Mouse (Mus musculus): ENCODE data around the gene Scaf11. TPM values are rescaled to one million over a fixed set of nuclear protein-coding genes. Genes with fewer than 3 reads are reported as not detected.
"Not testable (repeated sequence)": the region's sequence is repeated elsewhere in the genome, so short reads cannot be mapped to it uniquely, and the experiment has no call there.

Scaf11 gene
- 84.6 and 96.5 TPM in 2 replicates for polyA plus RNA-seq (2015; fragmentation: Nextera tagmentation; extraction: Ambion mirVana)

GRCm38 (mm10) chr15:96460730-96461540 lies at the start of gene Scaf11:
Gene Scaf11, minus strand, starts transcription at chr15:96460843.
- no peaks in the 10 kb centered on the region for H3K9me3 ChIP-seq (ENCODE audit: low read length)
- no peaks in the 10 kb centered on the region for H3K36me3 ChIP-seq (ENCODE audit: insufficient read depth, low read length)
- no peaks in the 10 kb centered on the region for H3K27me3 ChIP-seq (ENCODE audit: insufficient read depth, low read length)
- peaks cover 33% of the 10 kb centered on the region for H3K4me1 ChIP-seq (ENCODE audit: insufficient read depth, low read length)
- peak within 1 kb of the TSS; percentile 93 for H3K4me2 ChIP-seq (replicated peaks; ENCODE audit: low read depth, low read length)
- H3K4me3 ChIP-seq (ENCODE audit: low read length), result peak within 1 kb of the TSS; percentile 89
- H3K9ac ChIP-seq (replicated peaks; ENCODE audit: low read length), result peak within 1 kb of the TSS; percentile 100
- H3K27ac ChIP-seq (ENCODE audit: low read length), result peak within 1 kb of the TSS; percentile 100
- under 1% methylated on average over 73 of the region's 96 CpGs for WGBS
- ATAC-seq (ENCODE audit: low FRiP score, low TSS enrichment), result peak; percentile 96

GRCm38 (mm10) chr15:96507097-96507840 lies 46.6 kb upstream of the Scaf11 start:
- H3K4me1 ChIP-seq (ENCODE audit: insufficient read depth, low read length), result no peaks in the 10 kb centered on the region
- ATAC-seq (ENCODE audit: low FRiP score, low TSS enrichment), result no peak
- no peak overlapping the region for H3K4me3 ChIP-seq (ENCODE audit: low read length)
- H3K4me2 ChIP-seq (replicated peaks; ENCODE audit: low read depth, low read length), result peak overlapping the region; percentile 31
- no peaks in the 10 kb centered on the region for H3K36me3 ChIP-seq (ENCODE audit: insufficient read depth, low read length)
- H3K27me3 ChIP-seq (ENCODE audit: insufficient read depth, low read length), result no peaks in the 10 kb centered on the region
- H3K27ac ChIP-seq (ENCODE audit: low read length), result no peak overlapping the region
- 44% methylated on average over 18 of the region's 18 CpGs for WGBS
- no peak overlapping the region; the same call in 1 of the 2 replicates for H3K9ac ChIP-seq (replicated peaks; ENCODE audit: low read length)
- H3K9me3 ChIP-seq (ENCODE audit: low read length), result peaks cover 10% of the 10 kb centered on the region

- H3K4me3 ChIP-seq (ENCODE audit: low read length), result no peak overlapping the region
- H3K4me2 ChIP-seq (replicated peaks; ENCODE audit: low read depth, low read length), result no peak overlapping the region
- no peak overlapping the region for H3K9ac ChIP-seq (replicated peaks; ENCODE audit: low read length)
- no peak overlapping the region for H3K27ac ChIP-seq (ENCODE audit: low read length)
- ATAC-seq (ENCODE audit: low FRiP score, low TSS enrichment), result no peak
- no peaks in the 10 kb centered on the region for H3K27me3 ChIP-seq (ENCODE audit: insufficient read depth, low read length)
- peaks cover 8% of the 10 kb centered on the region for H3K9me3 ChIP-seq (ENCODE audit: low read length)
- 92% methylated on average over 7 of the region's 7 CpGs for WGBS
- no peaks in the 10 kb centered on the region for H3K36me3 ChIP-seq (ENCODE audit: insufficient read depth, low read length)
- H3K4me1 ChIP-seq (ENCODE audit: insufficient read depth, low read length), result no peaks in the 10 kb centered on the region
Measured at GRCm38 (mm10) chr15:96497646-96498045, 37.0 kb upstream of the Scaf11 start.

GRCm38 (mm10) chr15:96494279-96494678 lies 33.6 kb upstream of the Scaf11 start:
- Histone ChIP-seq H3K4me1 (ENCODE audit: insufficient read depth, low read length) (peaks cover 8% of the 10 kb centered on the region), H3K27me3 (ENCODE audit: insufficient read depth, low read length) (no peaks in the 10 kb centered on the region), H3K36me3 (ENCODE audit: insufficient read depth, low read length) (no peaks in the 10 kb centered on the region), H3K9ac (replicated peaks; ENCODE audit: low read length) (no peak overlapping the region), H3K27ac (ENCODE audit: low read length) (no peak overlapping the region), H3K4me3 (ENCODE audit: low read length) (no peak overlapping the region), H3K9me3 (ENCODE audit: low read length) (no peaks in the 10 kb centered on the region; the same call in none of the 2 replicates), H3K4me2 (replicated peaks; ENCODE audit: low read depth, low read length) (no peak overlapping the region)
- WGBS, result 78% methylated on average over 6 of the region's 6 CpGs
- no peak for ATAC-seq (ENCODE audit: low FRiP score, low TSS enrichment)

DNA sequence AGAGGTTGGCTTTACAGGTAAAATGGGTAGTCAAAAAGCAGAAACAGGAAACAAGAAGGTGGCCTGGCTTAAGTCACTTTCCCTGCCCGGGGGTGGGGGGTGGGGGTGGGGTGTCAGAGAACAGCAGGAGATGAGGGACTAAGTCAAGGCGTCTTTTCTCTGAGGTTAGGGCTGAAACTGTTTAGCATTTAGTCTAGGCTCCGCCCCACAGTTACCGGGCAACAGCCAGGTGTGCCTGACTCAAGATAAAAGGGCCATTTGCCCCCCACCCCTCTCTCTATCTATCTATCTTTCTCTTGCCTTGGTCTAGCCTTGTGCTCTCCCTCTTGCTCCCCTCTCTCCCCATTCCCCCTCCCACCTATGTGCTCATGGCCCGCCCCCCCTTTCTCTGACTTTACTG lies 32.9 kb upstream of the Scaf11 start:
- Histone ChIP-seq H3K9ac (replicated peaks; ENCODE audit: low read length) (no peak overlapping the region), H3K9me3 (ENCODE audit: low read length) (no peaks in the 10 kb centered on the region; the same call in none of the 2 replicates), H3K4me3 (ENCODE audit: low read length) (no peak overlapping the region), H3K4me1 (ENCODE audit: insufficient read depth, low read length) (peaks cover 8% of the 10 kb centered on the region), H3K27ac (ENCODE audit: low read length) (no peak overlapping the region), H3K4me2 (replicated peaks; ENCODE audit: low read depth, low read length) (no peak overlapping the region), H3K36me3 (ENCODE audit: insufficient read depth, low read length) (no peaks in the 10 kb centered on the region), H3K27me3 (ENCODE audit: insufficient read depth, low read length) (no peaks in the 10 kb centered on the region)
- 68% methylated on average over 5 of the region's 5 CpGs for WGBS
- no peak for ATAC-seq (ENCODE audit: low FRiP score, low TSS enrichment)

- H3K4me3 ChIP-seq (ENCODE audit: low read length); H3K27me3 ChIP-seq (ENCODE audit: insufficient read depth, low read length); H3K9ac ChIP-seq (replicated peaks; ENCODE audit: low read length); H3K36me3 ChIP-seq (ENCODE audit: insufficient read depth, low read length); ATAC-seq (ENCODE audit: low FRiP score, low TSS enrichment); H3K4me2 ChIP-seq (replicated peaks; ENCODE audit: low read depth, low read length); H3K27ac ChIP-seq (ENCODE audit: low read length); H3K4me1 ChIP-seq (ENCODE audit: insufficient read depth, low read length); H3K9me3 ChIP-seq (ENCODE audit: low read length): not testable (repeated sequence)
- 96% methylated on average over 4 of the region's 4 CpGs for WGBS
Measured at GRCm38 (mm10) chr15:96492919-96493318, 32.3 kb upstream of the Scaf11 start.

GRCm38 (mm10) chr15:96491861-96492641 lies 31.4 kb upstream of the Scaf11 start:
- Histone ChIP-seq H3K27me3 (ENCODE audit: insufficient read depth, low read length) (no peaks in the 10 kb centered on the region), H3K4me2 (replicated peaks; ENCODE audit: low read depth, low read length) (no peak overlapping the region), H3K36me3 (ENCODE audit: insufficient read depth, low read length) (no peaks in the 10 kb centered on the region), H3K4me1 (ENCODE audit: insufficient read depth, low read length) (peaks cover 8% of the 10 kb centered on the region), H3K4me3 (ENCODE audit: low read length) (no peak overlapping the region), H3K27ac (ENCODE audit: low read length) (peak overlapping the region; percentile 58), H3K9ac (replicated peaks; ENCODE audit: low read length) (no peak overlapping the region), H3K9me3 (ENCODE audit: low read length) (no peaks in the 10 kb centered on the region; the same call in none of the 2 replicates)
- ATAC-seq (ENCODE audit: low FRiP score, low TSS enrichment), result peak; percentile 68; the same call in 1 of the 2 replicates
- WGBS, result 41% methylated on average over 13 of the region's 13 CpGs

GRCm38 (mm10) chr15:96491421-96491820 lies 30.8 kb upstream of the Scaf11 start:
- WGBS, result 23% methylated on average over 3 of the region's 3 CpGs
- Histone ChIP-seq H3K9me3 (ENCODE audit: low read length) (no peaks in the 10 kb centered on the region; the same call in none of the 2 replicates), H3K4me2 (replicated peaks; ENCODE audit: low read depth, low read length) (no peak overlapping the region), H3K27ac (ENCODE audit: low read length) (peak overlapping the region; percentile 58), H3K4me1 (ENCODE audit: insufficient read depth, low read length) (peaks cover 8% of the 10 kb centered on the region), H3K27me3 (ENCODE audit: insufficient read depth, low read length) (no peaks in the 10 kb centered on the region), H3K36me3 (ENCODE audit: insufficient read depth, low read length) (no peaks in the 10 kb centered on the region), H3K4me3 (ENCODE audit: low read length) (no peak overlapping the region), H3K9ac (replicated peaks; ENCODE audit: low read length) (no peak overlapping the region)
- ATAC-seq (ENCODE audit: low FRiP score, low TSS enrichment), result peak; percentile 66

- 78% methylated on average over 5 of the region's 5 CpGs for whole genome bisulfite sequencing
- ATAC-seq (ENCODE audit: low FRiP score, low TSS enrichment), result no peak
- no peaks in the 10 kb centered on the region; the same call in 1 of the 2 replicates for H3K9me3 ChIP-seq (ENCODE audit: low read length)
- no peak overlapping the region for H3K4me3 ChIP-seq (ENCODE audit: low read length)
- no peaks in the 10 kb centered on the region for H3K27me3 ChIP-seq (ENCODE audit: insufficient read depth, low read length)
- peaks cover 8% of the 10 kb centered on the region for H3K4me1 ChIP-seq (ENCODE audit: insufficient read depth, low read length)
- H3K4me2 ChIP-seq (replicated peaks; ENCODE audit: low read depth, low read length), result no peak overlapping the region
- H3K9ac ChIP-seq (replicated peaks; ENCODE audit: low read length), result no peak overlapping the region
- H3K36me3 ChIP-seq (ENCODE audit: insufficient read depth, low read length), result no peaks in the 10 kb centered on the region
- no peak overlapping the region for H3K27ac ChIP-seq (ENCODE audit: low read length)
Measured at GRCm38 (mm10) chr15:96490123-96490522, 29.5 kb upstream of the Scaf11 start.
